Mouse (Mus musculus) ES-Bruce4 (cell line): ENCODE results near the gene Mlh1. TPM values are rescaled to one million over a fixed set of nuclear protein-coding genes. Genes with fewer than 3 reads are reported as not detected.

Experiments used
- H3K27ac ChIP-seq: 2 replicates; pipeline ENCODE4 v1.5.1; 2012; ENCODE audit warnings: low read length, inconsistent platforms; ENCODE audit not compliant: insufficient read depth
- H3K27me3 ChIP-seq: 2 replicates; pipeline ENCODE4 v1.6.1; 2012; ENCODE audit warnings: mild to moderate bottlenecking, low read length, inconsistent platforms; ENCODE audit not compliant: control insufficient read depth, poor library complexity, insufficient read depth, severe bottlenecking
- H3K36me3 ChIP-seq: 2 replicates; pipeline ENCODE4 v1.6.1; 2012; ENCODE audit warnings: inconsistent platforms, mild to moderate bottlenecking, low read length, moderate library complexity; ENCODE audit not compliant: control insufficient read depth, poor library complexity, insufficient read depth, severe bottlenecking
- H3K4me1 ChIP-seq: one replicate; pipeline ENCODE4 v1.8.1; 2011; ENCODE audit warnings: low read length; ENCODE audit not compliant: control insufficient read depth, insufficient read depth
- H3K4me3 ChIP-seq: 2 replicates; pipeline ENCODE4 v1.5.1; 2011; ENCODE audit warnings: low read depth, mild to moderate bottlenecking, low read length
- H3K9ac ChIP-seq: 2 replicates; pipeline ENCODE4 v1.6.1; 2012; ENCODE audit warnings: low read depth, mild to moderate bottlenecking, inconsistent platforms; ENCODE audit not compliant: poor library complexity, severe bottlenecking
- H3K9me3 ChIP-seq: replicated peaks from 2 replicates; pipeline ENCODE4 v1.6.1; 2012; ENCODE audit warnings: mild to moderate bottlenecking, low read length, inconsistent platforms; ENCODE audit not compliant: control insufficient read depth, poor library complexity, insufficient read depth, severe bottlenecking
- CTCF ChIP-seq: IDR thresholded peaks from one replicate; pipeline ENCODE4 v1.8.1; 2011; ENCODE audit warnings: low read depth, low read length
- EP300 ChIP-seq: IDR thresholded peaks from 2 replicates; pipeline ENCODE4 v1.6.1; 2011; ENCODE audit warnings: low read depth, low read length; ENCODE audit not compliant: insufficient read depth
- POLR2A ChIP-seq: IDR thresholded peaks from one replicate; pipeline ENCODE4 v1.8.1; 2011; ENCODE audit warnings: low read length; ENCODE audit not compliant: insufficient read depth
- polyA plus RNA-seq: library from polyadenylated mRNA; stranded (reverse); fragments of >200 nt; gene quantifications from 2 replicates; pipeline ENCODE4 v1.2.4, GENCODE M21; 2011; ENCODE audit warnings: low read depth; ENCODE audit not compliant: missing spikeins, insufficient read depth, insufficient read length

Gene Mlh1
- polyA plus RNA-seq, 1 experiment = 73.9 TPM

DNA sequence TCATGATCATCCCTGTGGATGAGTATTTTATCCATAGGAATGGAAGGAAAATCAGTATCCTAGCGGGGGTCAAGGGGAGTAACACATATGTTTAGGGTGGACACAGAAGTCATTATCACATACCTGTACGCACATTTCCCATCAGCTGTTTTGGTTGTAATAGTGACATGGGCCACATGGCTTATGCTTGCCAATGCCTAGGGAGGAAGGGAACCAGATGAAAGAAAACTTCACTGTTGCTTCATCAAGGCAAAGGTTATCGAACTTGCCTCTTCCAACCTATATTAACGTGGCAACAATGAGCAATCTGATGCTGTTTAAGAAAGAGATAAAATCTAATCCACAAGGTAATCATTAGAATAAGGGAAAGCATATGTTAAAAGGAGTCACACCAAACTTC is 10.2 kb downstream of the Mlh1 start:
- TF ChIP-seq POLR2A = no peak
- TF ChIP-seq EP300 = no peak
- no peak for TF ChIP-seq CTCF
- Histone ChIP-seq H3K4me1 (no peaks in the 10 kb centered on the region), H3K36me3 (peaks cover 38% of the 10 kb centered on the region), H3K4me3 (no peak overlapping the region), H3K27me3 (no peaks in the 10 kb centered on the region), H3K9me3 (no peaks in the 10 kb centered on the region), H3K9ac (no peak overlapping the region), H3K27ac (no peak overlapping the region)

GRCm38 (mm10) chr9:111260360-111260985 is 11.1 kb downstream of the Mlh1 start:
- Histone ChIP-seq H3K9me3 (no peaks in the 10 kb centered on the region), H3K27me3 (no peaks in the 10 kb centered on the region), H3K4me1 (no peaks in the 10 kb centered on the region), H3K27ac (no peak overlapping the region), H3K9ac (no peak overlapping the region), H3K4me3 (no peak overlapping the region), H3K36me3 (peaks cover 32% of the 10 kb centered on the region)
- TF ChIP-seq POLR2A (no peak), CTCF (no peak), EP300 (no peak)

DNA sequence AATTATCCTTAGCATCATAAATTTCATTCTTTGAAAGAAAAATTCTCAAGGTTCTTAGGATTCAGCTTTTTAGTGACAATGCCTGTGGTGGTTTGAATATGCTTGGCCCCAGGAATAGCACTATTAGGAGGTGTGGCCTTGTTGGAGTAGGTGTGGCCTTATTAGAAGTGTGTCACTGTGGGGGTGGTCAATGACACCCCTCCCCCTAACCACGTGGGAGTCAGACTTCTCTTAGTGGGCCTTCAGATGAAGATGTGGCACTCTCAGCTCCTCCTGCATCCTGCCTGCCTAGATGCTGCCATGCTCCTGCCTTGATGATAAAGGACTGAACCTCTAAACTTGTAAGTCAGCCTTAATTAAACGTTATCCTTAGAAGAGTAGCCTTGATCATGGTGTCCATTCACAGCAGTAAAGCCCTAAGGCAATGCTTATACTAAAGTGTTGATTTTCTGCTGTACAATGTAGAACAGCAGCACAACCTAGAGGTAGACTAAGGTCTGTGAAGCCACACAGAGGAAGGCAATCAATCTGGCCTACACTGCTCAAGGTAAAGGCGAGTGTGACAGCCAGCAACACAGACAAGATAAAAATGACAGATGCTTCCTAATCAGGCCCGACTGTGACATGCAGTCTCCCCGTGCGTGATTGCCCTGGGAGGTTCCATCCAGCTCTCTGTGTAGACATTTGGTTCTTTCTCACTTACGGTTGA is 19.3 kb downstream of the Mlh1 start:
- Histone ChIP-seq H3K36me3 (peaks cover 25% of the 10 kb centered on the region), H3K9ac (no peak overlapping the region), H3K4me1 (no peaks in the 10 kb centered on the region), H3K9me3 (no peaks in the 10 kb centered on the region), H3K27me3 (no peaks in the 10 kb centered on the region), H3K27ac (no peak overlapping the region), H3K4me3 (no peak overlapping the region)
- no peak for TF ChIP-seq POLR2A
- TF ChIP-seq CTCF = no peak
- TF ChIP-seq EP300 = no peak

DNA sequence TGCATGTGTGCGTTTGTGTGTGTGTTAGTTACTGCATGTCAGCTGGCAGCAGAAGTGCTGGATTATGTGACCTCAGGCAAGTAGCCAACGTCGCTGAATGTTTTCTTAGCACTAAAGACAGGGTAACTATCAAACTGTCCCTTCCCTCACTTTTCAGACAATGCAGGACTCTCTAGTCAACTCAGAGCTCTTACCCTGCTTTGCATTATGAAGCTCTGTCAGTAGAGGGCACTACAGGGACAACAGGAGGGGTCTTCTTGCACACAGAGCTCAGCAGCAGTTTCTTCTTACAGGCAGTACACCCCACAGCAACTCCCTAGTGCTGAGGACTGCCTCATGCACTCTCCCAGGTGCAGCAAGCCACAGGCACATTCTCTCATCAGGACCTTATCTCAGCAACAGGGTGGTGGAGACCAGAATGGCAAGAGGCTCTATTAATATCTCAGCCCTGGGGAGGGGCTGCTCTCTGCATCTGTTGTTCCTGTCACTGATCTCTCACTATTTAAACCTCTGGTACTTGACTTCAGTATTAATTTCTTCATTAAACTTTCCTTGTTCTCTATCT is 23.8 kb downstream of the Mlh1 start:
- no peak overlapping the region for H3K9ac ChIP-seq
- H3K27me3 ChIP-seq = no peaks in the 10 kb centered on the region
- no peak overlapping the region for H3K4me3 ChIP-seq
- H3K9me3 ChIP-seq = no peaks in the 10 kb centered on the region
- no peak overlapping the region for H3K27ac ChIP-seq
- H3K4me1 ChIP-seq = peaks cover 4% of the 10 kb centered on the region
- H3K36me3 ChIP-seq = peaks cover 22% of the 10 kb centered on the region
- no peak for TF ChIP-seq POLR2A
- peak; percentile 36 for TF ChIP-seq CTCF

GRCm38 (mm10) chr9:111245546-111245945 is 26.0 kb downstream of the Mlh1 start:
- H3K4me3 ChIP-seq = no peak overlapping the region
- TF ChIP-seq EP300 (no peak), POLR2A (no peak), CTCF (no peak)
- no peaks in the 10 kb centered on the region for H3K9me3 ChIP-seq
- peaks cover 4% of the 10 kb centered on the region for H3K4me1 ChIP-seq
- H3K27me3 ChIP-seq = no peaks in the 10 kb centered on the region
- no peak overlapping the region for H3K9ac ChIP-seq
- peaks cover 21% of the 10 kb centered on the region for H3K36me3 ChIP-seq
- H3K27ac ChIP-seq = no peak overlapping the region

DNA sequence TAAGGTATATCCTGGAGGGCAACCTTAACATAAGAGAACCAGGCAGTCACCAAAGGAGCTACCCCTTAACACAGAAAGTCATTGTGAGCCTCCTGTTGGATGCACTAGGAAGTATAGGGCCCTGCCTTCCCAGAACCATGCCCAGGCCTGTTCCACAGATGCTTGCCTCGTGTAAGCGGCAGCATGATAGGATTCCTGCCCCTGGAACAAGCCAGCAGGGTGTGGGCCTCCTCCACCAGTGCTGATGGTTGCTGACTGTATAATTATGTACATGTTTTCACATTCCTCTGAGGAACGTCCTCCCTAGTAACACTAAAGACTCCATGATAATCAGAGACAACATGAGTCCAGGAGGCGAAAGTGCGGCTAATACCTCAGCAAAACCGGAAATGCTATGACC is 28.2 kb downstream of the Mlh1 start:
- Histone ChIP-seq H3K4me3 (no peak overlapping the region), H3K27ac (peak overlapping the region; percentile 61), H3K27me3 (no peaks in the 10 kb centered on the region), H3K9me3 (no peaks in the 10 kb centered on the region), H3K4me1 (peaks cover 4% of the 10 kb centered on the region), H3K36me3 (peaks cover 29% of the 10 kb centered on the region), H3K9ac (no peak overlapping the region)
- TF ChIP-seq CTCF (no peak), EP300 (0 out of 2 replicates have a peak, but pooled peaks have one; percentile 43)
